Comparison of ENCODE assay signal across 11 mouse cellular contexts in genomic region chr1:66940903-66941302, GRCm38 (mm10). TPM values are rescaled to one million over a fixed set of nuclear protein-coding genes. Genes with fewer than 3 reads are reported as not detected.
A peak's percentile ranks its signal among the peaks of the same experiment; 100 is the strongest.
DNase-seq lines count a peak whose midpoint lies in the region; ATAC-seq and TF ChIP-seq lines count a peak whose summit lies in the region.
"Had no signal": no experiment of that assay in that cellular context is flagged by ENCODE, and none has a peak within 500 bp of the region (broad histone marks: within the 10 kb centered on the region; RNA-seq: fewer than 3 reads in every experiment).

No protein-coding gene starts in this region.

- no peaks in the 10 kb centered on the region for H3K36me3 ChIP-seq in limb, embryonic 11.5 days (ENCODE audit: control insufficient read depth, insufficient read depth, low read length)
- H3K36me3 ChIP-seq in limb, embryonic 10.5 days: no peaks in the 10 kb centered on the region
- H3K36me3 ChIP-seq in thymus, adult 2 months (ENCODE audit: control insufficient read depth, insufficient read depth, low read length): no peaks in the 10 kb centered on the region
- H3K36me3 ChIP-seq: embryonic facial prominence, embryonic 12.5 days; liver, embryonic 13.5 days had no signal

- DNase-seq in limb, embryonic 11.5 days (ENCODE audit: low spot score): peak; percentile 37
- no peak for DNase-seq in limb, embryonic 10.5 days (ENCODE audit: low spot score)
- DNase-seq in Muller cell, postnatal 12 days (ENCODE audit: inconsistent ontology term): peak; percentile 10
- peak; percentile 43 for DNase-seq in embryo, embryonic 11.5 days (ENCODE audit: low read depth, low spot score)
- DNase-seq in lung, postnatal 36 days: peak; percentile 20
- DNase-seq in layer of hippocampus, adult 8-10 months (ENCODE audit: low spot score in 2 of 2): no peak
- no peak for DNase-seq in thymus, adult 2 months
- no peak for DNase-seq in adrenal gland, adult (ENCODE audit: inconsistent age in 2 of 2, low spot score in 1 of 2)
- DNase-seq: liver, embryonic 13.5 days; right cerebral cortex, postnatal 4 days had no signal

- no peak for TF ChIP-seq POLR2A in thymus, adult 2 months (IDR thresholded peaks at IDR 0.05; ENCODE audit: control insufficient read depth, extremely low read depth, insufficient read depth, low read length, poor library complexity)

- H3K4me3 ChIP-seq in limb, embryonic 11.5 days (ENCODE audit: low read depth, low read length): no peak overlapping the region
- H3K4me3 ChIP-seq in limb, embryonic 10.5 days: no peak overlapping the region
- no peak overlapping the region for H3K4me3 ChIP-seq in thymus, adult 2 months (ENCODE audit: control insufficient read depth, insufficient read depth, low read length)
- H3K4me3 ChIP-seq: embryonic facial prominence, embryonic 12.5 days; liver, embryonic 13.5 days had no signal

- H3K27me3 ChIP-seq in limb, embryonic 11.5 days (ENCODE audit: control insufficient read depth, insufficient read depth, low read length): no peaks in the 10 kb centered on the region
- no peaks in the 10 kb centered on the region for H3K27me3 ChIP-seq in limb, embryonic 10.5 days (ENCODE audit: low read depth, poor library complexity, severe bottlenecking)
- H3K27me3 ChIP-seq in thymus, adult 2 months (ENCODE audit: control insufficient read depth, insufficient read depth, low read length): no peaks in the 10 kb centered on the region
- H3K27me3 ChIP-seq: embryonic facial prominence, embryonic 12.5 days; liver, embryonic 13.5 days had no signal

- no peak overlapping the region for H3K9ac ChIP-seq in limb, embryonic 11.5 days (ENCODE audit: low read length)
- H3K9ac ChIP-seq: embryonic facial prominence, embryonic 12.5 days; liver, embryonic 13.5 days had no signal

- H3K4me2 ChIP-seq in limb, embryonic 11.5 days (ENCODE audit: low read depth, severe bottlenecking): no peak overlapping the region
- H3K4me2 ChIP-seq: embryonic facial prominence, embryonic 12.5 days; liver, embryonic 13.5 days had no signal

- TF ChIP-seq CTCF in thymus, adult 2 months (IDR thresholded peaks at IDR 0.05; ENCODE audit: borderline replicate concordance, control insufficient read depth, extremely low read depth, insufficient read depth, low read length, poor library complexity): no peak

- no peaks in the 10 kb centered on the region for H3K9me3 ChIP-seq in limb, embryonic 11.5 days (ENCODE audit: control insufficient read depth, low read length)
- no peaks in the 10 kb centered on the region for H3K9me3 ChIP-seq in limb, embryonic 10.5 days (replicated peaks)
- H3K9me3 ChIP-seq: embryonic facial prominence, embryonic 12.5 days; liver, embryonic 13.5 days had no signal

- H3K4me1 ChIP-seq in limb, embryonic 11.5 days (ENCODE audit: control insufficient read depth, insufficient read depth, low read length): no peaks in the 10 kb centered on the region
- H3K4me1 ChIP-seq in limb, embryonic 10.5 days: peaks cover 20% of the 10 kb centered on the region
- H3K4me1 ChIP-seq in thymus, adult 2 months (replicated peaks; ENCODE audit: control insufficient read depth, insufficient read depth, low read length): no peaks in the 10 kb centered on the region
- H3K4me1 ChIP-seq: embryonic facial prominence, embryonic 12.5 days; liver, embryonic 13.5 days had no signal

- 30% methylated on average over 6 of the region's 6 CpGs for WGBS in limb, embryonic 11.5 days
- WGBS in limb, embryonic 10.5 days: 35% methylated on average over 6 of the region's 6 CpGs
- 57% methylated on average over 6 of the region's 6 CpGs for WGBS in thymus, adult 2 months

- H3K27ac ChIP-seq in limb, embryonic 11.5 days (replicated peaks; ENCODE audit: low read depth, low read length): no peak overlapping the region
- H3K27ac ChIP-seq in limb, embryonic 10.5 days: no peak overlapping the region; the same call in 1 of the 2 replicates
- H3K27ac ChIP-seq in thymus, adult 2 months (ENCODE audit: control insufficient read depth, insufficient read depth, low read length): no peak overlapping the region
- H3K27ac ChIP-seq: embryonic facial prominence, embryonic 12.5 days; liver, embryonic 13.5 days had no signal

- peak; percentile 82; the same call in 1 of the 2 replicates for ATAC-seq in limb, embryonic 11.5 days (ENCODE audit: insufficient number of reproducible peaks, low FRiP score, low TSS enrichment, low read depth)

RNA-seq across cellular contexts. Expression of gene Myl1, which starts 4.3 kb away (rescaled TPM):
- 26.9 and 27.3 TPM in 2 replicates for polyA plus RNA-seq in limb, embryonic 11.5 days (2014; fragmentation: Nextera tagmentation; extraction: Ambion mirVana)
- 0.74 and 5.4 TPM in 2 replicates for polyA plus RNA-seq in limb, embryonic 10.5 days (2016; fragmentation: Nextera tagmentation; extraction: Ambion mirVana)
- 1 to 10 TPM in 1 of 4 experiments, under 1 TPM in 3; 0.57 to 3.9 (median 0.89) TPM for total RNA-seq in layer of hippocampus, adult 8-10 months (2022)
- 3.7 and 4.0 TPM in 2 replicates for polyA plus RNA-seq in thymus, adult 2 months (2012; rRNA removed)

Comparison
In these comparisons a context has a peak if more than half of its experiments do, and no peak if none do; other contexts are left out.
1. DNase-seq: peak in limb, embryonic 11.5 days (single experiment), Muller cell, postnatal 12 days (single experiment), embryo, embryonic 11.5 days (single experiment) and lung, postnatal 36 days (single experiment); none in limb, embryonic 10.5 days (single experiment), layer of hippocampus, adult 8-10 months (0 of 2), thymus, adult 2 months (single experiment) and adrenal gland, adult (0 of 2).